Mouse (Mus musculus) hindbrain, embryonic 11.5 days (tissue): ENCODE data around the gene Gm21969. TPM values are rescaled to one million over a fixed set of nuclear protein-coding genes. Genes with fewer than 3 reads are reported as not detected.

Experiments used
- ATAC-seq: fragments of 200-750 bp; cut with Nextera tagmentation; 2 replicates; pipeline ENCODE4 v1.8.0; 2017; ENCODE audit warnings: mild to moderate bottlenecking, moderate TSS enrichment, moderate library complexity; ENCODE audit not compliant: low FRiP score
- DNase-seq: peaks from one replicate; pipeline ENCODE4 v3.0.0-alpha.2; 2015; ENCODE audit warnings: low spot score
- H3K27ac ChIP-seq: fragments of 300-500 bp; sonication (generic); 2 replicates; pipeline ENCODE4 v1.5.1; 2014; ENCODE audit warnings: mild to moderate bottlenecking, low read depth, low read length
- H3K27me3 ChIP-seq: fragments of 300-500 bp; sonication (generic); 2 replicates; pipeline ENCODE4 v1.6.1; 2014; ENCODE audit warnings: mild to moderate bottlenecking, low read length, moderate library complexity, mixed read lengths; ENCODE audit not compliant: control insufficient read depth, insufficient read depth
- H3K36me3 ChIP-seq: fragments of 300-500 bp; sonication (generic); 2 replicates; pipeline ENCODE4 v1.6.1; 2014; ENCODE audit warnings: mild to moderate bottlenecking, low read length, moderate library complexity, mixed read lengths; ENCODE audit not compliant: control insufficient read depth, insufficient read depth
- H3K4me1 ChIP-seq: fragments of 300-500 bp; sonication (generic); replicated peaks from 2 replicates; pipeline ENCODE4 v1.6.1; 2014; ENCODE audit warnings: low read length, mixed read lengths; ENCODE audit not compliant: control insufficient read depth, insufficient read depth
- H3K4me2 ChIP-seq: fragments of 300-500 bp; sonication (generic); replicated peaks from 2 replicates; pipeline ENCODE4 v1.6.1; 2014; ENCODE audit warnings: mild to moderate bottlenecking, low read depth, low read length
- H3K4me3 ChIP-seq: fragments of 300-500 bp; sonication (generic); 2 replicates; pipeline ENCODE4 v1.5.1; 2014; ENCODE audit warnings: low read depth, low read length
- H3K9ac ChIP-seq: fragments of 300-500 bp; sonication (generic); 2 replicates; pipeline ENCODE4 v1.6.1; 2014; ENCODE audit warnings: low read depth, low read length
- H3K9me3 ChIP-seq: fragments of 300-500 bp; sonication (generic); 2 replicates; pipeline ENCODE4 v1.6.1; 2016; ENCODE audit warnings: low read length; ENCODE audit not compliant: control insufficient read depth
- WGBS: fragments of 180-500 bp; shearing (Covaris S2); extraction: QIAGEN DNeasy Blood & Tissue Kit; methylation state at CpG from one replicate; pipeline ENCODE4 v1.1.7; 2014; 5-methylcytosine and 5-hydroxymethylcytosine counted together
- polyA plus RNA-seq: library from polyadenylated mRNA; unstranded; fragments of >200 nt; fragmentation: Nextera tagmentation; extraction: Ambion mirVana; gene quantifications from 2 replicates; pipeline ENCODE4 v1.2.1, GENCODE M21; 2014

Gm21969 gene
- polyA plus RNA-seq, 1 experiment from 2014 or later = not detected

DNA sequence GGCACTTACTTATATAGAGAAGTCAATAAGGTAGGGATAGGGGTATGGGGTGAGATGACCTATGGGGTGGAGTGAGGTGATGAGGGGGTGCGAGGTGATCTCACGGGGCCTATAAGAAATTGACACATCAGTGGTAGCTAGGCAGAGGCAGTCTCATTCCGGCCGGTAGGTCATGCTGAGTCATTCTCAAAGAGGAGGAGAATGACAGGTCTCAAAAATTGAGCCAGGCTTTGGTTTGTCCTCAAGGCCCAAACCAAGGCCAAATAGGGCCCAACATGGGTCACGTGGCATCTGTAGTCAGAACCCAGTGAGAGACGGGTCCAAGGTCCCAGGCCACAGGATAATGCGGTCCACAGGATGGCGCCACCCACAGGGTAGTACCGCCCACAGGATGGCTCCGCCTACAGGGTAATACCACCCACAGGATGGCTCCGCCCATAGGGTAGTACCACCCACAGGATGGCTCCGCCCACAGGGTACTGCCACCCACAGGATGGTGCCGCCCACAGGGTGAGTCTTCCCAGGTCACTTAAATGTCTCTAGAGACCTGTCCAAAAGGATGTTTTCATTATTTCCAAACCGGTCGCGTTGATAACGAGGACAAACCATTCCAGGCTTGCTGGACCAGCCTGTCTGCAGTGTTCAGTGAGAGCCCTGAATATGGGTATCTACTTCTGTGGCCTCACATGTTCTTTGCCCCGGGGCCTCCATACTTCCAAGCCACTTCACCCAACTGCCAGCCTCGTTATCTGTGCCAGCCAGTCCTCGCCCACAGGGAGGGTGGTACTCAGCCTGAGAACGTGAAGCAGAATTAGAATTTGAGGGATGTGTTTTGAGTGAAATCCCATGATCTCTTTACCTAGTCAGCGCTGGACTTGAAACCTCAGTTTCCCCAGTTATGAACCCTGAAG is 81.0 kb downstream of the Gm21969 start:
- DNase-seq = no peak
- no peak overlapping the region for H3K9ac ChIP-seq
- H3K27me3 ChIP-seq = no peaks in the 10 kb centered on the region
- 78% methylated on average over 22 of the region's 22 CpGs for WGBS
- no peaks in the 10 kb centered on the region for H3K36me3 ChIP-seq
- no peak overlapping the region for H3K27ac ChIP-seq
- no peak overlapping the region for H3K4me3 ChIP-seq
- no peak overlapping the region for H3K4me2 ChIP-seq
- H3K4me1 ChIP-seq = no peaks in the 10 kb centered on the region
- no peaks in the 10 kb centered on the region for H3K9me3 ChIP-seq
- ATAC-seq = no peak

DNA sequence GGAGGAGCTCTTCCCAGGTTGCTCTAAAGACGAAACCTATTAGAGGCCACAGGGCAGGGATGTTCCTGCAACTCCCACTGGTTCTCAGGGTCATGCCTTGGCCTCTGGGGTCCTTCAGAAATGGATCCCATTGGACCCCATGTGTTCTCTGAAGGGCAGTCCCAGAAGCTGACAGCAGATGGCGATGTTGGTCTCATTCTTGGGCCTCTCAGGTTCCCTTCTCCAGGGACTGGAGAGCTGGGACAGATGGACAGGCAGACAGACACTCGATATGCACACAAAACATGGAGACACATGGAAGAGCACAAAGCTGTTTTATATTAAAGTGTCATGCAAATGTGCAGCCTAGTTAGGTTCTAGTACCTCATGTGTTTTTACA is 81.6 kb downstream of the Gm21969 start:
- peak; percentile 88 for DNase-seq
- Histone ChIP-seq H3K27me3 (no peaks in the 10 kb centered on the region), H3K4me2 (no peak overlapping the region), H3K36me3 (no peaks in the 10 kb centered on the region), H3K27ac (no peak overlapping the region), H3K9ac (no peak overlapping the region), H3K4me1 (no peaks in the 10 kb centered on the region), H3K9me3 (no peaks in the 10 kb centered on the region), H3K4me3 (no peak overlapping the region)
- WGBS = 12% methylated on average over 3 of the region's 3 CpGs
- ATAC-seq = no peak

DNA sequence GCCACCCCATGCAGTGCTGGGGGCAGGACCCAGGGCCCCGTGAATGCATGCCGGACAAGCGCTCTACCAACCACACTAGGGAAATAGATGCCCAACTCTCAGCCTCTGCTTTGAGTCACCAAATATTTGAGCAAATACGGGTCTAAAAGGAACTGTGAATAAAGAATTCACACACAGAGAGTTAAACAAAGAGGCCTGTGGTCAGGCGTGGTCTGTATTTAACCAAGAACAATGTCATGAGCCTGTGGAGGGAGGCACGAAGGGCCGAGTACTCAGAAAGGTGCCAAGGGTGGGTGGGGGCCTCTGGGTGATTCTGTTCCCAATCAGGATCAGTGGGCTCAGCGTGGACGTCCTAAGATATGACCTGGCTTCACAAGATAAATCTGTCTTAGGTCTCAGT is 85.1 kb downstream of the Gm21969 start:
- WGBS = 62% methylated on average over 9 of the region's 9 CpGs
- Histone ChIP-seq H3K4me2 (no peak overlapping the region), H3K9me3 (no peaks in the 10 kb centered on the region), H3K27ac (no peak overlapping the region), H3K36me3 (no peaks in the 10 kb centered on the region), H3K4me3 (no peak overlapping the region), H3K4me1 (no peaks in the 10 kb centered on the region), H3K27me3 (no peaks in the 10 kb centered on the region), H3K9ac (no peak overlapping the region)
- DNase-seq (no peak), ATAC-seq (no peak)

DNA sequence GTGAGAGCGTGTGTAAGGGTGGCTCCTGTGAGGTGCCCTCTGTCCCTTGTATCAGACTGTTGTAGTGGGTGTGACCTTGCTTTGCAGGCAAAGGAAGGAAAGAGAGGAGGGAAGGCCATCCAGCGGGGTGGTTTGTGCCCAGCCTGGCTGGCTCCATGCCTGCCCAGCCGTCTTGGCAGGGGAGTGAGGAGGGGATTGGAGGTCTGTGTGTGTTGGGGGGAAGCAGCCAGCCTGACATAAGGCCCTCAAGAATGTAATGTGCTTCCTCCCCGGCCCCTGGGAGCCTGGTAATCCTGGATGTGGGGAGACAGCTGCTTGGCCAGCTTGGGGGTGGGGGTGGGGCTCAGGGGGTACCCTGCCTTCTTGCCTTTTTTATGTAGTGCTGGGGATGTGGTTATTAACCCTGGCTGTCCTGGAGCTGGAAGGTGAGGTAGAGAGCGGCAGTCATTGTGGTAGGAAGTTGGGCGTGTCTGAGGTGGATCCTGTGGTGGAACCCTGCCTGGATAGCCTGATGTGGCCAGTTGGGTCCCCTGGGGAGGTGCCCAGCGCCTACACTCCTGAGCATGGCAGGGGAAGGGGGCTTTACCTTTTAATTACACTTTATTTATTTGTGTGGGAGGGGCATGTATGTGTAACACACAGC is 86.8 kb downstream of the Gm21969 start:
- H3K9me3 ChIP-seq = no peaks in the 10 kb centered on the region
- ATAC-seq = no peak
- H3K27ac ChIP-seq = no peak overlapping the region
- no peak overlapping the region for H3K4me2 ChIP-seq
- no peak overlapping the region for H3K9ac ChIP-seq
- H3K4me3 ChIP-seq = no peak overlapping the region
- DNase-seq = no peak
- no peaks in the 10 kb centered on the region for H3K27me3 ChIP-seq
- no peaks in the 10 kb centered on the region for H3K36me3 ChIP-seq
- no peaks in the 10 kb centered on the region for H3K4me1 ChIP-seq
- WGBS = 41% methylated on average over 7 of the region's 7 CpGs

DNA sequence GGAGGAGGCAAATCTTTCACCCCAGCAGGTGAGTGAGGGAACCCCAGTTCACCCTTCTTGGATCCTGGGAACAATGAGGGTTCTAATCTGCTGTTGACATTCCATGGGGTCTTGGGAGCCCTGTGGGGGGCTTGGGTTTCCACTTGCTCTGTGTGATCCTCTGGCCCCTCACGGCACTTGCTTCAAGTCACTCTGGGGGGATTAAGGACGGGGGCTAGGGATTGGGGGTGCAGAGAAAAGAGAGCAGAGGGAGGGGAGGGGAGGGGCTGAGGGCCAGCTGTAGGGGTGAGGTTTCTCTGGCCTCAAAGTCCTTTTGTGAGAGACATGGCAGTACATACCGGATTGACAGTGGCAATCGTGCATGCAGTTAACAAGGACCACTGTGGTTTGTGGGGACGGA is 90.3 kb downstream of the Gm21969 start:
- DNase-seq = no peak
- Histone ChIP-seq H3K27me3 (no peaks in the 10 kb centered on the region), H3K27ac (no peak overlapping the region), H3K9me3 (no peaks in the 10 kb centered on the region), H3K4me3 (no peak overlapping the region), H3K36me3 (no peaks in the 10 kb centered on the region), H3K4me2 (no peak overlapping the region), H3K4me1 (0 out of 2 replicates have a peak, but pooled peaks cover 6% of the 10 kb centered on the region), H3K9ac (no peak overlapping the region)
- no peak for ATAC-seq
- WGBS = 33% methylated on average over 5 of the region's 5 CpGs

DNA sequence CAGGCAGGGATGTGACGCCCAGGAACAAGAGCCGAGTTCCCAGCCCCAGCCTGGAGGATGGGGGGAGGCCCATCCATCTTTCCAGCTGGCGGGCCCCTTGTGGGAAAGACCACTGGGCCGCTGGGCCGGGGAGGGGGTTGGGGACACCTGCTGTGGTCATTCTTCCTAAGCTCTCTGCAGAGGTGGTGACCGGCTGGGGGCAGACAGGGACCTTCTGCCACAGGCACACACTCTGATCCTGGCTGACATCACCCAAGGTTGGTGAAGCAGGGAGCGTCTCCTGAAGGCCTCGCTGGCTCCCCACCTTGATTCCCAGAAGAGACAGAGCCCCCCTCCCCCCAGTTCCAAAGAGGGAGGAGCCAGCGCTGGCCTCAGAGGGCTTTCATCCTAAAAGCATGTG is 94.8 kb downstream of the Gm21969 start:
- H3K4me1 ChIP-seq = 0 out of 2 replicates have a peak, but pooled peaks cover 6% of the 10 kb centered on the region
- H3K4me2 ChIP-seq = no peak overlapping the region
- H3K27me3 ChIP-seq = no peaks in the 10 kb centered on the region
- no peak overlapping the region for H3K4me3 ChIP-seq
- ATAC-seq (peak; percentile 22; the same call in 1 of the 2 replicates), DNase-seq (peak; percentile 46)
- H3K9ac ChIP-seq = no peak overlapping the region
- H3K36me3 ChIP-seq = no peaks in the 10 kb centered on the region
- no peaks in the 10 kb centered on the region for H3K9me3 ChIP-seq
- WGBS = 6% methylated on average over 9 of the region's 9 CpGs
- H3K27ac ChIP-seq = no peak overlapping the region

DNA sequence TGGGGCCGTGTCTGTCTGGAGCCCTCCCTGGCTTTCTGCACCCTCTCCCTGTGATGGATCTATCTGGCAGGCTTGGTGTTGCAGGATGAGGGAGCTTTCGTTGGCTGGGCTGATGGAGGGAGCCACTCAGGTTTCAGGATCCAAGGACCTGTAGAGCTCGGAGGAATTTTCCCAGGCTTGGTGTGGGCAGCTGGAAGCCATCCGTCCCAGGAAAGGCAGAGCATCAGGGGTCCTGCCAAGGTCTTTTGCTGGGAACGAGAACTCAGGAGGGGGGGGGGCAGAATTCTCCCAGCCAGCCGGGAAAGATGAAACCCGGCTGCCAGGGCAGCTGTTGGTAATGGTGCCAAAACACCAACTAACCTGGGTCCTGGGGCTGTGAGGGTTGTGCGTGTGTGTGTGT is 95.6 kb downstream of the Gm21969 start:
- no peaks in the 10 kb centered on the region for H3K9me3 ChIP-seq
- ATAC-seq (no peak), DNase-seq (no peak)
- H3K4me2 ChIP-seq = no peak overlapping the region
- H3K9ac ChIP-seq = no peak overlapping the region
- 0 out of 2 replicates have a peak, but pooled peaks cover 6% of the 10 kb centered on the region for H3K4me1 ChIP-seq
- WGBS = 52% methylated on average over 8 of the region's 8 CpGs
- no peak overlapping the region for H3K4me3 ChIP-seq
- no peaks in the 10 kb centered on the region for H3K36me3 ChIP-seq
- H3K27ac ChIP-seq = no peak overlapping the region
- H3K27me3 ChIP-seq = no peaks in the 10 kb centered on the region

DNA sequence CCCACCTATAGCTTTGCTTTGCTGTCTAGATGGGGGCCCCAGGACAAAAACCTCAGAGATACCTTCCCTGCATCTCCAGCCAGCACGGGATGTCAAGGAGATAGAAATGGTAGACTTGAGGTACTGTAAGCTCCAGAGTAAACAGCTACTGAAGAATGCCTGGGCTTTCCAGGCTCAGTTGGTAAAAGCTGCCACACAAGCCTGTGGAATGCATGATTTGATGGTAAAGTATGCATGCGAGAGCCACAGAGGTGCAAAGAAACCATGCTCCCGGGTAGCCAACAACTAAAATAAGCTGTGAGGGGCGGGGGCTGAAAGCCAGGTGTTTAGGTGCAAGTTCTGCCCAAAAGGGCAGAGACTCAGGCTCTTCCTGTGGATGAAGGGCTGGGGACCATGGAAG is 99.9 kb downstream of the Gm21969 start:
- Histone ChIP-seq H3K4me1 (0 out of 2 replicates have a peak, but pooled peaks cover 2% of the 10 kb centered on the region), H3K4me2 (no peak overlapping the region), H3K27me3 (no peaks in the 10 kb centered on the region), H3K4me3 (no peak overlapping the region), H3K9me3 (no peaks in the 10 kb centered on the region), H3K36me3 (no peaks in the 10 kb centered on the region), H3K9ac (no peak overlapping the region), H3K27ac (no peak overlapping the region)
- WGBS = 75% methylated on average over 4 of the region's 4 CpGs
- ATAC-seq = no peak
- no peak for DNase-seq

DNA sequence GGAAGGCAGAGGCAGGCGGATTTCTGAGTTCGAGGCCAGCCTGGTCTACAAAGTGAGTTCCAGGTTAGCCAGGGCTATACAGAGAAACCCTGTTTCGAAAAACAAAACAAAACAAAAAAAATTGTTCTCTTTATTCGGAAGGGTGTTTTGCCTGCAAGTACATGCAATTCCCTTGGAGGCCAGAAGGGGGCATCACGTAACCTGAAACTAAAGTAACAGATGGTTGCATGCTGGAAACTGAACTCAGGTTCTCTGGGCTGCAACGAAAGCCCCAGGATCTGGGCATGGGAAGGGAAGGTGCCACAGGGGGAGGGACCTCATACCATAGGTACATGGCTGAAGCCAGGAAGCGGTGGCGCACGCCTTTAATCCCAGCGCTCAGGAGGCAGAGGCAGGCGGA is 100.5 kb downstream of the Gm21969 start:
- no peak overlapping the region for H3K9ac ChIP-seq
- ATAC-seq (no peak), DNase-seq (no peak)
- H3K4me2 ChIP-seq = no peak overlapping the region
- no peaks in the 10 kb centered on the region for H3K36me3 ChIP-seq
- H3K27ac ChIP-seq = no peak overlapping the region
- no peaks in the 10 kb centered on the region for H3K9me3 ChIP-seq
- no peaks in the 10 kb centered on the region for H3K4me1 ChIP-seq
- H3K27me3 ChIP-seq = no peaks in the 10 kb centered on the region
- WGBS = 81% methylated on average over 11 of the region's 11 CpGs
- H3K4me3 ChIP-seq = no peak overlapping the region
